Mouse (Mus musculus): ENCODE results near the gene Tdrd1.
A peak's percentile ranks its signal among the peaks of the same experiment; 100 is the strongest.
"Not testable (repeated sequence)": the region's sequence is repeated elsewhere in the genome, so short reads cannot be mapped to it uniquely, and the experiment has no call there.

The Tdrd1 gene

GRCm38 (mm10) chr19:56826047-56826631, at the start of gene Tdrd1:
TSS of gene Tdrd1 (plus strand) at chr19:56826209.
- DNase-seq (ENCODE audit: low read depth, low spot score): no peak

DNA sequence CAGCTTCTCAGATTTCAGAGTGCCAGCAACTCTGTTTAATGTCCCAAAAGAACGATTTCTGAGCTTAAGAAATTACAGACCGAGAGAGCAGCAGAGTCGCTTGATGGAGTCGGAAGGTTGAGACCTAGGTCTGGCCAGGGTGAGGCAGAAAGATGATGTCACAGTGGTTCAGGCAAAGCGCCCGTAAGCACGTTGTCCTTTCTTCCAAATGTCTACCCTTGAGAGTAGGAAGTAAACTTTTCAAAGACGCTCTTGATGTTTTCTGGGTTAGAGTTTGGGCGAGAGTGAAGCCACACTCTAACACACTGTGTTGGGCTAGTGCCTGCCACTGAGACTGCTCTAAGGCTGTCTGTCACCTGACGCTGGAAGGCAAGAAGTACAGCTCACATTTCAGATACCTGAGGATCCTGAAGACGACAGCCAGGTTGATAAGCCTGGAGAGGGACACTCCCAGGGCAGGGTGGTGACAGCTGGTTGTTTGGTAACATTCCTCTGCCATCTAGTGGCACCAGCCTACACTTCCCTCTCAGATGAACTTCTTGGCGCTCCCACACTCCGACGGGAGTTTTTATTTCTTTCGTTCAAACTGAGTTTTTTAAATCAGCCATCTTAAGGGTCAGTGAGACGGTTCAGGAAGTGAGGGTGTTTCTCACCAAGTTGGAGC, 49.2 kb upstream of the Tdrd1 start:
- DNase-seq (ENCODE audit: low read depth, low spot score): peak; percentile 40

DNA sequence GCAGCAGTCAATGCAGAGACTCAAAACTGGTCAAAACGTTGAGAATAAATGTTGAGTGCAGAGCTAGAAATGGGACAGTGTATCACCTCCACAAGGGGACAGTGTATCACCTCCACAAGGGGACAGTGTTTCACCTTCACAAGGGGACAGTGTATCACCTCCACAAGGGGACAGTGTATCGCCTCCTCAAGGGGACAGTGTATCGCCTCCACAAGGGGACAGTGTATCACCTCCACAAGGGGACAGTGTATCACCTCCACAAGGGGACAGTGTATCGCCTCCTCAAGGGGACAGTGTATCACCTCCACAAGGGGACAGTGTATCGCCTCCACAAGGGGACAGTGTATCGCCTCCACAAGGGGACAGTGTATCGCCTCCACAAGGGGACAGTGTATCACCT, 47.5 kb upstream of the Tdrd1 start:
- not testable (repeated sequence) for DNase-seq (ENCODE audit: low read depth, low spot score)

DNA sequence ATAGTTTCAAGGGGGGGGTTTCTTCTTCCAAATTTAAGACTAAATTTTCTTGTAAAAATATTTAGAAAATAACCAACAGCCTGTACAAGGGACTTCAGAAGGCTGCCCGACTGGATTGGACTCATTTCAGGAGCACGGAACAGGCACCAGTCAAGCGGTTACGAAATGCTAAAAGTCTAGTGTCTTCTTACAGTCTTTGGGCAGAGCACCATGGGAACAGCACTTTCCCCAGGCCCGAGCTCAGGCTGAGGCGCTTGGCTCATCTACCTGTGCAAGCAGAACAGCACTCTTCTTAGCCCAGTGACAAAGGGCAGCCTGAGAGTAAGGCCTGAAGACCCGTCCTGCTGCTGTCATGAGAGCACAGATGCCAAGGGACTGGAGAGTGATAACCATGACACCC, 38.1 kb upstream of the Tdrd1 start:
- DNase-seq (ENCODE audit: low read depth, low spot score): no peak

- DNase-seq (ENCODE audit: low read depth, low spot score): no peak
Measured at GRCm38 (mm10) chr19:56788952-56789351, 37.1 kb upstream of the Tdrd1 start.

- DNase-seq (ENCODE audit: low read depth, low spot score): peak; percentile 82
Measured at GRCm38 (mm10) chr19:56797376-56797775, 28.6 kb upstream of the Tdrd1 start.

DNA sequence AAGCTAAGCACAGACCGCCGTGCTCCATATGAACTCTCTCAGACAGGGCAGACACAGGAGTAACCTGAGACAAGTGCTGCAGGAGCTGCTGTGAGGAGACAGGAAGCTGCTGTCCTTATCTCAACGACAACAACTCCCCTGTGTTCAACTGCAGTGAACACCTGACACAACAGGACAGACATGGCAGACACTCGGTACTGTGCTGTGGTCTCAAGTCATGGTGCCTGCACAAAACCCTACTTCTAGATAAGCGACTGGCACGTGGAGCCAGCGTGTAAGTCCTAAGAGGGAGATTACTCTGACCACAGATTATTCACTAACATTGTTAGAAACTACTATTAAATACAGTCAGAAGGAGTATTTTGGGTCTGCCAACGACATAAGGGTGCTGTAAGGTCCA, 25.8 kb upstream of the Tdrd1 start:
- DNase-seq (ENCODE audit: low read depth, low spot score): no peak

DNA sequence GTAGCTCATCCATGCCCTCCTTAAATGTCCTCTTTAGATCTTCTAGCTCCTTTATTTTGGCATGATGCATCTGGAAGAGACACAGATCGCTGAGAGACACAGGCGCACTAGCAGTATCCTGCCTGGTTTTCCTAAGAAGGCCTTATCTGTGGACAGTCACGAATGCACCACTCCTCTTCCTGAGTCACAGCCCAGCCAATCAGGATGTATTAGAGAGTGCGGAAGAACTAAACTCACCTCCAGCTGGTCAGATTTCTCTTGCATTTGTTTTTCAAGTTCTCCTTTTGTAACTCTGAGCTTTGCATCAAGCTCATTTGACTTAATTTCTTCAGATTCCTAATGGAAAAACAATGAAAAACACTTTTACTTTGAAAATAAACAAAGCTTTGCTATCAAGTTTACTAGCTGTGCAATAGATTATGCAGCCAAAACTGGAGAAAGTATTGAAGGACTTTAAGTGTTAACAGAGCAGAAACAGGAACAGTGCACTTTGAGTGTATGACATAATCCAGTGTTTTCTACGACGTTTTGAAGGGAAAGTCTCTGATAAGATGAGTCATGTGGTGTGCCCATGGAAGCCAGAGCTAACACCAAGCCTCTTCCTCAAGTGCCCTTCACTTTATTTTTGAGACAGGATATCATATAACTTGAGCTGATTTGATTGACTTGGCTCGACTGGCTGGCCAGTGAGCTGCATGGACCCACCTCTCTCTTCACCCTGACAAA, 24.9 kb upstream of the Tdrd1 start:
- no peak for DNase-seq (ENCODE audit: low read depth, low spot score)

DNA sequence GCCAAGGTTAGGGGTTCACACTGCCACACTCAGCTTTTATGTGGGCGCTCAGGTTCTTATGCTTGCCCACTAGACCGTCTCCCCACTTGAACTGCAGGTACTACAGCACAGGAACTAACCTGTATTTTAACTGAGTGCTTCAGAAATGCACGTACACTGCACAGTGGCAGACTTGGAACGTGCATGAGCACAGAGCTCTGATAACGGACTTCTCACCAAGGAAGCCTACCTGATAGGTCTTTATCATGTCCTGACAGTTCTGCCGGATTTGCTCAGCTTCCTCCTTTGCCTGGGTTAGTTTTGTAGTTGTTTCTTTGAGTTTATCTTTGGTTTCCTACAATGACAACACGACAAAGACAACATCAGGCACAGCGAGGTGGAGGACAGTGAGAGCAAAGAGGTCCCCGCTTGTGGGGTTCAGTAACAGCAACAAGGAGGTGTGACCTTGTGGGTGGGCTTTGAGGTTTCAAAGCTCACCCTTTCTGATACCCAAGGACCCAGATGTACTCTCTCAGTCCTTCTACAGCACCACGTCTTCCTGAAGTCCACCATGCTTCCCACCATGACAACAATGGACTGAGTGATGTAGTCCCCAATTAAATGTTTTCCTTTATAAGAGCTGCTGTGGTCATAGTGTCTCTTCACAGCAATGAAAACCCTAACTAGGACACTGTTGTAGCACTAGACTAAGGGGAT, 24.2 kb upstream of the Tdrd1 start:
- no peak for DNase-seq (ENCODE audit: low read depth, low spot score)

DNA sequence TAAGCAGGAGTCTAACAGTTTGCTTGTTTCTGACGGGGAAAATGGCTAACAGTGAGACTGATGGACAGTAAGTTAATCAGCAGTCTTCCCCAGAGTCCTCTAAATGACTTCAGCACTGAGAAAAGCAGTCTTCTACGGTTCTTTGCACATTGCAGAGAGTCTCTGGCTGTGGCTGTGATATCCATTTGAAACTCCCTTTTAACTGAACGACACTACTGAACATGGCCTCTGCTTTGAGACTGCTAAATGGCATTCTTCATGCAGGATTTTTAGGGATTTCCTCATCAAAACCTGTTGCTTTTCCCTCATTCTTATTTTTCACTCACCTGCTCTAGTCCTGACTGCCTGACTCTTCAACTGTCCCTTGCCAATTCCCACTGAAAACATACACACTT, 23.7 kb upstream of the Tdrd1 start:
- DNase-seq (ENCODE audit: low read depth, low spot score): no peak

DNA sequence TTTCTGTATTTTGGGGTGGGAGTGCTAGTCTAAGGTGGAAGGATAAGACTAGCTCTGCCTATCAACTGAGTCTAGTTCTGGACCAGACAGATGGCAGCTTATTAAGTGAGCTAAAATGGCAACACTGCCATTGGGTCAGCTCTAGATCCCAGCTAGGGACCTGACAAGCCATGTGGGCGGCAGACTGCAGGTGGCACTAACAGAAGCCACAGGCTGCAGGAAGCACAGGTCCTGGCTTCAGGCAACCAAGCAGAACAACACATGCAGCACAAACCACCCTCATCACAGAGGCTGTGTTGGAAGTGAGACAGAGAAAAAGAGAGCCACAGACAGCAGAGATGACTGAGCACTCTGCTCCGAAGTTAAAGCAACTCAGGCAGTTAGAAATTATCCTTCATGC, 20.6 kb upstream of the Tdrd1 start:
- DNase-seq (ENCODE audit: low read depth, low spot score): peak; percentile 70

DNA sequence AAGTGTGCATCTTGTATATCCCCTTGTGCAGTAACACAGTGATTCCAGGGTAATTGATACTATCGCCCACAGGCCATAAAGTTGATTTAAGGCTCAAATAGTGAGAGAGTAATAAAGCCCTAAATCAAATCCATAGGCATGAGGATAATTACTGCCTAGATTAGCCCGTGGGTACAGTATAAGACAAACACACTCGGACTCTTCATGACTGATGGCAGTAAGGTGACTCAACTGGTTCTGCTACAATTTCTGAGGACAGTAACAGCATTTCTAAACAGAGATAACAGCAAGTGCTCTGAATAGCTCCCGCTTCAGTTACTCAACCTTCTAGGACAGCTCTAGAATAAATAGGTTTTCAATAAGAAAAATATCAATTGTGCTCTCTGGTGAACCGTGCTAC, 18.9 kb upstream of the Tdrd1 start:
- DNase-seq (ENCODE audit: low read depth, low spot score): no peak

DNA sequence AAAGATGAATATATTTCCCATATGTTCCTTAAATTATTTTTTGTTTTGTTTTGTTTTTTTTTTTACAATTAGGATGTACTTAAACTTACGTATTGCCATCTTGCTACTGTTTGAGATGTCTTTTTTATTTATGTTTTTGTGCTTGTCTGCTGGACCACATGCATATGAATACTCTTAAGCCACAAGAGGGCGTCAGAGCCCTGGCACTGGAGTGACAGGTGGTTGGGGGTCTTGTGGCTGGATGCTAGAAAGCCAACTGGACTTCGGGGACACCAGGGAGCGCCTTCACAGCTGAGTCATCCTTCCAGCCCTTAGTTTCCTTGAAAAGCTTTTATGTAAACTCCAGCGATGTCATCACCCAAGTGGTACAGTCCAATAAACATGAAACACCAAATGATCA, 17.2 kb upstream of the Tdrd1 start:
- peak; percentile 18 for DNase-seq (ENCODE audit: low read depth, low spot score)

GRCm38 (mm10) chr19:56810641-56811146, 15.3 kb upstream of the Tdrd1 start:
- DNase-seq (ENCODE audit: low read depth, low spot score): no peak

- DNase-seq (ENCODE audit: low read depth, low spot score): peak; percentile 39
Measured at GRCm38 (mm10) chr19:56811590-56811989, 14.4 kb upstream of the Tdrd1 start.

GRCm38 (mm10) chr19:56813360-56813759, 12.6 kb upstream of the Tdrd1 start:
- no peak for DNase-seq (ENCODE audit: low read depth, low spot score)

DNA sequence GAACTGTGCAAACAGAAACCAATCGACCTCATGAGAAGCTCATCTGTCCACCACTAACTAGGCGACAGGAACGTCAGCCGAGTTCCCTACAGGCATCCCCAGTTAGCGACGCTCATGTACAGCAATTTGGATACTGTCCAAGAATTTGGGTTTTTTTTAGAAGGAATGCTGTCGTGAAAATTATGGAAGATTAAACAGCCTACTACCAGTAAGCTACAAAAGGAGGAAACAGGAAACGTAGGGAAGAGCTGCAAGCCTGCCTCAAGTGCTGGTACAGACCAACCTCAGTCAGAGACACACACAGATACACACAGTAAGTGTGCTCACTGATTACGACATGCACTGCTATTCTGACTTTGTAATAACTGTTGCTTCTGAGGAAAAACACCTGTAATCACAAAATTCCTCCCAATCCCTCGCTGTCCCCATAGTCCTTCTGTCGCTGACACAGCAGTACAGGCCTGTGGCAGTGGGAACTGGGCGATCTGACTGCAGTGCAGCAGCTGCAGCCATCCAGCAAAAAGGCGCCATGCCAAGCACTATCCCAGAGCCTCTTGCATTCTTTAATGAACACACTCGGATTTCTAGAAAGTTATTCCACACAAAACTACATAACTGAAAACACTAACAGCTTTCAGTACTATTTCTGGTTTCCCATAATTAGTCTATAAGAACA, 8.0 kb upstream of the Tdrd1 start:
- DNase-seq (ENCODE audit: low read depth, low spot score): no peak

- peak; percentile 60 for DNase-seq (ENCODE audit: low read depth, low spot score)
Measured at GRCm38 (mm10) chr19:56821040-56821797, 4.8 kb upstream of the Tdrd1 start.

DNA sequence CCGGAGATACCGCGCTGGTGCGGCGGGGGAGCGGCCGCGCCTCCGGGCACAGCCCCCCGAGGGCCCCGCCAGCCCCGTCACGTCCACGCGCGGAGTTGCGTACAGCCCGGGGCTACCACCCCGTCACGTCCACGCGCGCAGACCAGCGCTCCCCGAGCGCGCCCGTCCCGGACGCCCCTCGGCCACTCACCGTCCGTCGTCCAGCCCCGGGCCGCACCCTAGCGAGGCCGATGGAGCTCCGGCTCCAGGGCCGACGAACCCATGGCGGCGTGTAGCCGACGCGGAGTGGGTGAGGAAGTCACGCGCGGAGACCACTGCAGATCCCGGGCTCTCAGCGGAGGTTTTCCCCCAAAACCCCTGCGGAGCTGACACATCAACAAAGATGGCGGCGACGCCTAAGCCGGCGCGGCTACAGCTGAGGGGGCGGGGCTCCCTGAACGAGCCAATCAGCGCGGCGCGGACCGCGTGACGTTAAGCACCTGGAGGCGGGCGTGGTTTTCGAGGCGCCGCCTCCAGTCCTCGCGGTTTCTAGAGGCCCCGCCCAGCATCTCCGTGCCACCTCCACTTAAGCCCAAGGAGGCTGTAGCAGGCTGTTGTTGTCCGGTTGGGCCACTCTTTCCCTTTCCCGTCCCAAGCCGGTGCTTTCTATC, 4.1 kb upstream of the Tdrd1 start, which contains the start of gene Ccdc186:
TSS of gene Ccdc186 (minus strand) at position 393 of the 650 bp plus-strand sequence.
- DNase-seq (ENCODE audit: low read depth, low spot score): peak; percentile 96

DNA sequence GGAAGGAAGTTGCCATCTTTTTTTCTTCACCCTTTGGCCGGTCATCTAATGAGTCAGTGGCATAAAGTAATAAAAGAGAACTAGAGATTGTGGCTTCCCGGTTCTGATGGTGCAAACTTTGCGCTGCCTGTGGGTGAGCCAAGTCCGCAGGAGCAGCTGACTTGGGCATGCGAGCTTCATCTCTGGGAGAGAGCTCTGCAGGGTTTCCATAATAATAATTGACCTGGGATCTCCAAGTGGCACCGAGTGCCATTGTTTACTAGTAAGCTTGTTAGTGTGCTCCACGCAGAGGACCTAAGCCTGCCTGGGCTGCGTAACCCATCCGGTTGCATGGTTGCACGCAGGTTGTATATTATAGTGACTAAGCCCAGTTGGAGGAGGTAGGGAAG, 3.6 kb upstream of the Tdrd1 start:
- DNase-seq (ENCODE audit: low read depth, low spot score): no peak
